Mouse (Mus musculus): Measurements from ENCODE around the gene Rlf. TPM values are rescaled to one million over a fixed set of nuclear protein-coding genes. Genes with fewer than 3 reads are reported as not detected.

Gene Rlf
- total and polyA plus RNA-seq, 2 experiments from 2014 or later: 19.3 to 24.4 TPM

GRCm38 (mm10) chr4:121227072-121227471 is 12.2 kb upstream of the Rlf start:
- DNase-seq (ENCODE audit: low spot score) (peak; percentile 38), ATAC-seq (peak; percentile 45; the same call in 1 of the 2 replicates)
- no peaks in the 10 kb centered on the region for H3K4me1 ChIP-seq (ENCODE audit: insufficient read depth, low read length)
- H3K27me3 ChIP-seq (ENCODE audit: insufficient read depth, low read length): no peaks in the 10 kb centered on the region
- H3K9ac ChIP-seq (replicated peaks; ENCODE audit: low read length): no peak overlapping the region
- no peaks in the 10 kb centered on the region for H3K9me3 ChIP-seq (ENCODE audit: low read length)
- 48% methylated on average over 1 of the region's 1 CpGs for WGBS
- no peaks in the 10 kb centered on the region for H3K36me3 ChIP-seq (ENCODE audit: insufficient read depth, low read length)
- no peak overlapping the region for H3K4me2 ChIP-seq (ENCODE audit: low read depth, low read length)
- TF ChIP-seq CTCF (IDR thresholded peaks at IDR 0.05; ENCODE audit: low read depth): peak; percentile 17
- no peak overlapping the region for H3K27ac ChIP-seq
- H3K4me3 ChIP-seq (ENCODE audit: low read length): no peak overlapping the region

GRCm38 (mm10) chr4:121225177-121225576 is 10.3 kb upstream of the Rlf start:
- no peak overlapping the region for H3K4me2 ChIP-seq (ENCODE audit: low read depth, low read length)
- no peak for DNase-seq (ENCODE audit: low spot score)
- no peak overlapping the region for H3K4me3 ChIP-seq (ENCODE audit: low read length)
- H3K27ac ChIP-seq: no peak overlapping the region
- ATAC-seq: no peak
- H3K4me1 ChIP-seq (ENCODE audit: insufficient read depth, low read length): no peaks in the 10 kb centered on the region
- H3K9me3 ChIP-seq (ENCODE audit: low read length): no peaks in the 10 kb centered on the region
- H3K27me3 ChIP-seq (ENCODE audit: insufficient read depth, low read length): no peaks in the 10 kb centered on the region
- 94% methylated on average over 4 of the region's 4 CpGs for WGBS
- peak; percentile 34; the same call in 1 of the 2 replicates for TF ChIP-seq CTCF (IDR thresholded peaks at IDR 0.05; ENCODE audit: low read depth)
- no peak overlapping the region for H3K9ac ChIP-seq (replicated peaks; ENCODE audit: low read length)
- no peaks in the 10 kb centered on the region for H3K36me3 ChIP-seq (ENCODE audit: insufficient read depth, low read length)

DNA sequence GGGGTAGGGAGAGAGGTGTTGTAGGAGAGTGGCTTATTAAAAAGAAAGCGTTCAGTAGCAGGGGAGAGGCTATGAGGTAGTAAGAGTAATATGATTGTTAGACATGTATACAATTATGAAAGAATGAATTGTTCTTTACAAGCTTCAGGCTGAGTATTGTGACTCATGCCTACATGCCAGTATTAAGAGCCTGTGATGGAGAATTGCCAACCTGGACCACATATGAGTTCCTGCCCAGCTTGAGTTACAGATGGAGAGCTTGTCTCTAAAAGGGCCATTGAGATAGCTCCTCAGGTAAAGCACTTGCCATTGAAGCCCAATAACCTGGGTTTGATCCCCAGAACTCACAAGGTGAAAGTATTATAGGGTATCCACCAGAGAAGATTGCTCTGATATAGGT is 8.3 kb upstream of the Rlf start:
- DNase-seq (ENCODE audit: low spot score) (no peak), ATAC-seq (no peak)
- Histone ChIP-seq H3K4me1 (ENCODE audit: insufficient read depth, low read length) (no peaks in the 10 kb centered on the region), H3K4me2 (ENCODE audit: low read depth, low read length) (no peak overlapping the region), H3K27me3 (ENCODE audit: insufficient read depth, low read length) (no peaks in the 10 kb centered on the region), H3K9me3 (ENCODE audit: low read length) (no peaks in the 10 kb centered on the region), H3K9ac (replicated peaks; ENCODE audit: low read length) (no peak overlapping the region), H3K36me3 (ENCODE audit: insufficient read depth, low read length) (no peaks in the 10 kb centered on the region), H3K27ac (no peak overlapping the region), H3K4me3 (ENCODE audit: low read length) (no peak overlapping the region)
- TF ChIP-seq CTCF (IDR thresholded peaks at IDR 0.05; ENCODE audit: low read depth): no peak
- WGBS: 79% methylated on average over 1 of the region's 1 CpGs

GRCm38 (mm10) chr4:121216216-121216615 is 1.3 kb upstream of the Rlf start:
- peaks cover 20% of the 10 kb centered on the region for H3K4me1 ChIP-seq (ENCODE audit: insufficient read depth, low read length)
- no peak overlapping the region for H3K27ac ChIP-seq
- no peak overlapping the region for H3K4me3 ChIP-seq (ENCODE audit: low read length)
- H3K9me3 ChIP-seq (ENCODE audit: low read length): no peaks in the 10 kb centered on the region
- TF ChIP-seq CTCF (IDR thresholded peaks at IDR 0.05; ENCODE audit: low read depth): no peak
- no peak overlapping the region for H3K4me2 ChIP-seq (ENCODE audit: low read depth, low read length)
- 59% methylated on average over 2 of the region's 2 CpGs for WGBS
- H3K9ac ChIP-seq (replicated peaks; ENCODE audit: low read length): no peak overlapping the region
- no peak for ATAC-seq
- DNase-seq (ENCODE audit: low spot score): no peak
- H3K27me3 ChIP-seq (ENCODE audit: insufficient read depth, low read length): no peaks in the 10 kb centered on the region
- no peaks in the 10 kb centered on the region for H3K36me3 ChIP-seq (ENCODE audit: insufficient read depth, low read length)

DNA sequence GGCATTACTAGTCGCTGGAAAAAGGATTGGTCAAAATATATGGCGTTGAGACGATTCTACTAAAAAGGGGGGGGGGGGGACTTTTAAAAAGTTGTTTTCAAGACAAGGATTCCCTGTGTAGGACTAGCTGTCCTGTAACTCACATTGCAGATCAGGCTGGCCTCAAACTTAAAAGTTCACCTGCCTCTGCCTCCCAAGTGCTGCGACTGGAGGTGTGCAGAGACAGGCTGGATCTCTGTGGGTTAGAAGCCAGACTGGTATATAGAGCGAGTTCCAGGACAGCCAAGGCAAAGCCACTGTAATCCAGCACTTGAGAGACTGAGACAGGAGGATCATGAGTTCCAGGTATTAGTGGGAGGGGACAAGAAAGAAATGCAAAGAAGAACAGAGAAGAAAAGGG is 605 bp upstream of the Rlf start:
- Histone ChIP-seq H3K27me3 (ENCODE audit: insufficient read depth, low read length) (no peaks in the 10 kb centered on the region), H3K4me1 (ENCODE audit: insufficient read depth, low read length) (peaks cover 20% of the 10 kb centered on the region), H3K9me3 (ENCODE audit: low read length) (no peaks in the 10 kb centered on the region), H3K27ac (peak overlapping the region; percentile 91; the same call in 1 of the 2 replicates), H3K4me2 (ENCODE audit: low read depth, low read length) (peak overlapping the region; percentile 66), H3K4me3 (ENCODE audit: low read length) (peak overlapping the region; percentile 90), H3K9ac (replicated peaks; ENCODE audit: low read length) (peak overlapping the region; percentile 97), H3K36me3 (ENCODE audit: insufficient read depth, low read length) (no peaks in the 10 kb centered on the region)
- 21% methylated on average over 5 of the region's 5 CpGs for WGBS
- ATAC-seq (peak; percentile 8; the same call in 1 of the 2 replicates), DNase-seq (ENCODE audit: low spot score) (no peak)
- TF ChIP-seq CTCF (IDR thresholded peaks at IDR 0.05; ENCODE audit: low read depth): no peak

DNA sequence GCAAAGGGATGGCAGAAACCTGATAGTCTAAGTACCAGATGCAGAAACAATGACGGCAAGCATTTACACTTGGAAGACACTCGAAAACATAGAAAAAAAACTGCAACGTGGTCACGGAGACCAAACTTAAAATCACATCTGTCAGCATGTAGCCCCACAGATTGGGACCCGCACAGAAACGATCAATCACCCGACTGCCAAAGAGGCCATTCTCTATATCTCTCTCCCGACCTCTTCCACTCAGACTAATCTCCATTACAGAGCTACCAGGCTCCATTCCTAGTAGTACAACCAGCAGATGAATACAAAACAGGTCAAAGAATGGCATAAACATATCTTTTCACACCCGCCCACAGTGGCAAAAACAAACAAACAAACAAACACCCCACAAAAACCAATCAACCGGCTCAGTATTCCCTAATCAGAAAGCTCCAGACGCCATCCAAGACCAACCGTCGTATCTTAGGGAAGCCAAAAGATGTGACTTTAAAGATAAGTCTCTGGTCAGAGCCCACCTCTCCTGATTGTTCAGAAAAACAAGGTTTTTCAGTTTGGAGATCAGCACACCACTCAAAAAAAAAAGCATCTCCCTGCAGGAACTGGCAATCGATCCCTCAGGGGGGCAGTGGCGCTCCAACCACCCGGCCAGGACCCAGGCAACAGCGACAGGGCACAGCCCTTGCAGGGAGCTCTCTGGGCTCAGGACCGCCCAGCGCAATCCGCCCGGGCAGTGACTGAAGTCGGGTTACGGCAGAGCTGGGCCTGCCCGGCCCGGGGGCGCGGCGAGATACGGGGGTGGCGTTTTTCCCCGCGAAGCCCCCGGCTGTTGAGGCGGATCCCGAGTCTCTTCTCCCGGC is 720 bp downstream of the Rlf start:
- ATAC-seq (peak; percentile 77), DNase-seq (ENCODE audit: low spot score) (peak; percentile 61)
- Histone ChIP-seq H3K27me3 (ENCODE audit: insufficient read depth, low read length) (no peaks in the 10 kb centered on the region), H3K27ac (peak overlapping the region; percentile 91), H3K4me1 (ENCODE audit: insufficient read depth, low read length) (peaks cover 20% of the 10 kb centered on the region), H3K4me2 (ENCODE audit: low read depth, low read length) (peak overlapping the region; percentile 86), H3K4me3 (ENCODE audit: low read length) (peak overlapping the region; percentile 90), H3K9ac (replicated peaks; ENCODE audit: low read length) (peak overlapping the region; percentile 97), H3K36me3 (ENCODE audit: insufficient read depth, low read length) (no peaks in the 10 kb centered on the region), H3K9me3 (ENCODE audit: low read length) (no peaks in the 10 kb centered on the region)
- peak; percentile 30 for TF ChIP-seq CTCF (IDR thresholded peaks at IDR 0.05; ENCODE audit: low read depth)
- 1% methylated on average over 36 of the region's 36 CpGs for WGBS

- Histone ChIP-seq H3K27ac (no peak overlapping the region), H3K9ac (replicated peaks; ENCODE audit: low read length) (no peak overlapping the region), H3K4me1 (ENCODE audit: insufficient read depth, low read length) (peaks cover 16% of the 10 kb centered on the region), H3K4me3 (ENCODE audit: low read length) (no peak overlapping the region), H3K9me3 (ENCODE audit: low read length) (no peaks in the 10 kb centered on the region), H3K27me3 (ENCODE audit: insufficient read depth, low read length) (no peaks in the 10 kb centered on the region), H3K4me2 (ENCODE audit: low read depth, low read length) (no peak overlapping the region), H3K36me3 (ENCODE audit: insufficient read depth, low read length) (no peaks in the 10 kb centered on the region)
- DNase-seq (ENCODE audit: low spot score) (no peak), ATAC-seq (no peak)
- WGBS: 82% methylated on average over 4 of the region's 4 CpGs
- TF ChIP-seq CTCF (IDR thresholded peaks at IDR 0.05; ENCODE audit: low read depth): no peak
Observed at GRCm38 (mm10) chr4:121208911-121209310, 6.0 kb downstream of the Rlf start.
